Mouse (Mus musculus): Measurements from ENCODE around the gene Pctp.

DNA sequence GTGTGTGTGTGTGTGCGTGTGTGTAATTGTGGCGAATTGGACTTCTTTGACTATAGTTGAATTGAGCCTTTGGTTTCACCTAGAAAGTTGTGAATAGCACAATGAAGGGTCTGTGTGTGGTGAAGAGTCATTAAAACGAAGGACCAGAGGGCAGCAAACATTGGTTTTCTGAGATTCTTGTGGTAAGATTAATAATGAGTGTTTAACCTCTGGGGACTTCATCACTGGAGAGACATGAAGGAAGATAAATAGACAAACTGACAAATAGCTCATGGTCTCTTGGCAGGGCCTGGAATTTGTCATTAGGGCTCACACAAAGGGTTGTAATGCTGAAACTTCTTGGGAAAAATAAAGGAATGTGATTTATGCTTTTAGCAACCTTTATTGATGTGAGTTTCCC is 31.4 kb downstream of the Pctp start:
- TF ChIP-seq MAFK (IDR thresholded peaks at IDR 0.05; ENCODE audit: insufficient replicate concordance, low read length) (no peak), USF2 (conservative IDR thresholded peaks at IDR 0.05; ENCODE audit: low read depth, low read length) (no peak), CHD2 (IDR thresholded peaks at IDR 0.05; ENCODE audit: low read length) (no peak)

All from CH12.LX (cell line).